Mouse (Mus musculus): ENCODE results near the gene Slc35g3. TPM values are rescaled to one million over a fixed set of nuclear protein-coding genes. Genes with fewer than 3 reads are reported as not detected.
"Not testable (repeated sequence)": the region's sequence is repeated elsewhere in the genome, so short reads cannot be mapped to it uniquely, and the experiment has no call there.

Gene Slc35g3
- polyA plus RNA-seq, 1 experiment: 0.07 TPM

GRCm38 (mm10) chr11:69754701-69755100 is 7.1 kb downstream of the Slc35g3 start:
- DNase-seq (ENCODE audit: low spot score): no peak

DNA sequence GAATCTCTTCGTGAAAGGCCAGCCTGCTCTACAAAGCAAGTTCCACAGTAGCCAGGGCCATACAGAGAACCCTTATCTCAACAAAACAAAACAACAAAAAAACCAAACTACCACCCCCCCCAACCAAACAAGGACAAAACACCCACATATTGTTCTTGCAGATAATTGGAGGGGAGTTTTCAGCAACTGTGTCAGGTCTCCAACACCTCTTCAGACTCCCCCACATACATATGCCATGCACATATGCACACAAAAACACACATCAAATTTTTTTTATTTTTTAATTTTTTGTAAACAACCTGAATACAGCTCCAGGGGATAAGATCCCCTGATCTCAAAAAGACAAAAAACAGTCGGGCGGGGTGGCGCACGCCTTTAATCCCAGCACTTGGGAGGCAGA is 7.5 kb downstream of the Slc35g3 start:
- DNase-seq (ENCODE audit: low spot score): no peak

GRCm38 (mm10) chr11:69752686-69753085 is 9.1 kb downstream of the Slc35g3 start:
- no peak for DNase-seq (ENCODE audit: low spot score)

DNA sequence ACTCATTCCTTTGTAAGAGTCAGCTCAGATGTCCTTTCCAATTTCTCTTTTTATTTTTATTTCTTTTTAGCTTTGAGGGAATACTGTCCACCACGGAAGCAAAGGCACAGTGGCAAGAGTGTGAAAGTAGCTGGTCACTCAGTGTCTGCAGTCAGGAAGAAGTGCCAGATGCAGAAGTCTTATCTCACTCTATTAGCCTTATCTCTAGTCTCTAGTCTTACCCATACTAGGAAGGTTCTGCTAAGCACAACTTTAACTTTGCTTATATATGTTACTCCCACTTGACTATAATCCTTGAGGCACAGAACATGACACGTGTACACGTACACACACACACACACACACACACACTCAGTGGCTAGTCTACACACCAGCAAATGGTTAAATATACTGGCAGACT is 10.1 kb downstream of the Slc35g3 start:
- DNase-seq (ENCODE audit: low spot score): no peak

- DNase-seq (ENCODE audit: low spot score): not testable (repeated sequence)
Measured at GRCm38 (mm10) chr11:69731408-69731807, 30.4 kb downstream of the Slc35g3 start.

DNA sequence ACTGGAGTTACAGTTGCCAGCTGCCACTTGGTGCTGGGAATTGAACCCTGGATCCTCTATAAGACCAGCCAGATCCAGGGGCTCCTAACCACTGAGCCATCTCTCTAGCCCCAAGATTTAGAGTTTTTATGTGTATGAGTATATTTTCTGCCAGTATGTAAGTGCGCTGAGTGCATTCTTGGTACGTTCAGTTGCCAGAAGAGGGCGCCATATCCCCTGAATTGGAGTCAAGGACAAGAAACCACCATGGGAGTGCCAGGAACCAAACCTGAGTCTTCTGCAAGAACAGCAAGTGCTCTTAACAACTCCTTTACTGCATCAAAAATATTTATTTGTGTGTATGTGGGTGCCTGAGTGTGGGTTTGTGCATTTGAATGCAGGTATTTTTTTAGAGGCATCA is 32.7 kb downstream of the Slc35g3 start:
- DNase-seq (ENCODE audit: low spot score): no peak

- DNase-seq (ENCODE audit: low spot score): no peak
Measured at GRCm38 (mm10) chr11:69725951-69726350, 35.8 kb downstream of the Slc35g3 start.

DNA sequence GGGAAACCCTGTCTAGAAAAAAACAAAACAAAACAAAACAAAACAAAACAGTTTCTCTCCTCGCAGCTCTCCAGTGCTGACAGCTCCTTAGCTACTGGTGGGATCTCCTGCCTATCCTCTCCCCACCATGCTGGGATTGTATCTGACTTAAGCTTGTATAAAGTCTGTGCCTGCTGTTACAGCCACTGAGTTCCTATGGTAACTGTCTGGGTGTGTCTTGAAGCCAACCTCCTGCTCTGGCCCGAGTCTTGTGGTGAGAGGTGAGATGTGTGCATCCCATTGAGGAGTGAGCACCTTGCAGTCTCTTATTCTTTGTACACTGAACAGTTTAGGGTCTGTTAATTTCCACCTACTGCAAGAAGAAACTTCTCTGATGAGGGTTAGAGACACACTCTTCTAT is 38.7 kb downstream of the Slc35g3 start:
- DNase-seq (ENCODE audit: low spot score): no peak

DNA sequence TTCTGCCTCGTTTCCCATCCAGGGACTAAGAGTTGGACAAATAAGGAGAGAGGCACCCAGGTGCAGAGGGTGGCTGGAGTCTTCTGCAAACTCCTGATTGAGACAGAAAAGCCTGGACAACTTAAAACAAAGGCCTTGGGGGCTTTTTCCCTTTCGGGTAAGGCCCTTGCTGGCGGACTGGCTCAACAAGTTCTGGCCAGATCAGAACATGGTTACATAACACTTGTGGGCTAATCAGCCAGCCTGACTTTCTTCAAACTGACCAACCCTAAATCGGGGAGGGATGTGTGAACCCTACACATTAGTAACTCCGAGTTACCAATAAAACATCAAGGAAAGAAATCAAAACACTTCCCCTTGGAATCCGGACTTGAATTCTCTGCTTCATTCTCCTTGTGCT is 40.9 kb downstream of the Slc35g3 start:
- DNase-seq (ENCODE audit: low spot score): no peak

- DNase-seq (ENCODE audit: low spot score): no peak
Measured at GRCm38 (mm10) chr11:69719423-69719822, 42.3 kb downstream of the Slc35g3 start.

DNA sequence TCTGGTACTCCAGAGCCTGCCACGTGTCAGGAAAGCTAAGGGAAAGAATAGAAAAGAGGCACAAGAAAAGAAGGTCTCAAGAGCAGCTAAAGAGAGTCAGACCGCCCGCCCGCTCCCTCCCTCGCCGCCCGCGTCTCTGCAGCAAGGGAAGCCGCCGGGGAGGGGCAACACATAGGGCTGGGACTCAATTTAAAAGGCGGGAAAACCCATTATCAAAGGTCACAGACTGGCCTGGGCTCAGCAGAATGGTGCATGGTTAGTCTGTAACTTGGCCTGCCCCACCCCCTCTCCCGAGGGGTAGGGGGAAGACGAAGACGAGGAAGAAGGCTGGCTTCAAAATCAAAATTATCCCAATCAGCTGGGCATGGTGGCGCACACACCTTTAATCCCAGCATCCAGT is 43.1 kb downstream of the Slc35g3 start:
- no peak for DNase-seq (ENCODE audit: low spot score)

- no peak for DNase-seq (ENCODE audit: low spot score)
Measured at GRCm38 (mm10) chr11:69716953-69717352, 44.8 kb downstream of the Slc35g3 start.

- no peak for DNase-seq (ENCODE audit: low spot score)
Measured at GRCm38 (mm10) chr11:69715929-69716328, 45.8 kb downstream of the Slc35g3 start.

- no peak for DNase-seq (ENCODE audit: low spot score)
Measured at GRCm38 (mm10) chr11:69715482-69715881, 46.3 kb downstream of the Slc35g3 start.

GRCm38 (mm10) chr11:69714636-69715329 is 47.0 kb downstream of the Slc35g3 start:
- no peak for DNase-seq (ENCODE audit: low spot score)

GRCm38 (mm10) chr11:69712954-69713672 is 48.7 kb downstream of the Slc35g3 start:
- no peak for DNase-seq (ENCODE audit: low spot score)

DNA sequence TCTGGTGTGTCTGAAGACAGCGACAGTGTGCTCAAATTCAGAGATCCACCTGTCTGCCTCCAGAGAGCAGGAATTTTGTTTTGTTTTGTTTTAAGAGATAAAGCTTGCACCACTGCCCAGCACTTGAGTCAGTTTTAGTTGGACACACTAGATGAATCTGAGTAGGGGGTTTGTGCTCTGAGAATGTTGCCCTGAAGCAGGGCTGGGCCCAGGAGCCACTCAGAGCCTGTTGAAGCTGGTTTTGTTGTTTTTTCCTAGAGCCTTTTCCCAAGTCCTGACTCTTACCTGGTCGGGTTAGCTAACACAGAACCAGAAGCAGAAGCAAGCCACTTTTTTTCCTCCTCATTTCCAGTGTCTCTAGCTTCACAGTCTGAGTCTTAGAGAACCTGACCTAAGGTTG is 50.7 kb downstream of the Slc35g3 start:
- no peak for DNase-seq (ENCODE audit: low spot score)

DNA sequence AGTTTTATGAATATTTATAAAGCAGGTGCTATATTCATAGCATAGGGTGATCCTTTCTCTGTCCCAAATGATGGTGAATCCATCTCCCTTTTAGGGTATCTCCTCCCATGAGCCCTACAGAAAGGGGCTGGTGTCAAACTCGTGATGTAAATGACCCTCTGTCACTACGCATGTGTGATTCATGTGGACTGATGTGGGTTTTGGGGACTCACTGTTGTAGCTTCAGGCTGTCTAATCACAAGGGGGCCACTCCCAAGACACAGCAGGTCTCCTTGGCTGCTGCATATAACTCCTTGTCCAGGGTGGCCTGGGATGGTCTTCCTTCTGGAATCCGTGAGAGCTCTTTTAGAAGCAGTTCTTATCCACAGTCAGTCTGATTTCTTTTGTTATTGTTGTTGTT is 51.3 kb downstream of the Slc35g3 start:
- DNase-seq (ENCODE audit: low spot score): no peak

Other genes with a start within 250 kb of the Slc35g3 start
- gene Dnah2, start 212.9 kb downstream of the Slc35g3 start, polyA plus RNA-seq (2012; rRNA removed): 0.19 and 0.22 TPM in 2 replicates
- 0.99 and 1.1 TPM in 2 replicates for gene Efnb3, start 201.8 kb downstream of the Slc35g3 start, polyA plus RNA-seq (2012; rRNA removed)
- 7.2 and 7.3 TPM in 2 replicates for gene Wrap53, start 181.7 kb downstream of the Slc35g3 start, polyA plus RNA-seq (2012; rRNA removed)
- 77.8 and 85.8 TPM in 2 replicates for gene Trp53, start 181.6 kb downstream of the Slc35g3 start, polyA plus RNA-seq (2012; rRNA removed)
- gene Atp1b2, start 156.0 kb downstream of the Slc35g3 start, polyA plus RNA-seq (2012; rRNA removed): 23.5 and 46.2 TPM in 2 replicates
- gene Shbg, start 144.1 kb downstream of the Slc35g3 start, polyA plus RNA-seq (2012; rRNA removed): not detected in 2 replicates
- gene Sat2, start 139.9 kb downstream of the Slc35g3 start, polyA plus RNA-seq (2012; rRNA removed): 18.4 and 19.5 TPM in 2 replicates
- 74.8 and 85.8 TPM in 2 replicates for gene Fxr2, start 129.0 kb downstream of the Slc35g3 start, polyA plus RNA-seq (2012; rRNA removed)
- 33.7 and 43.5 TPM in 2 replicates for gene Sox15, start 106.7 kb downstream of the Slc35g3 start, polyA plus RNA-seq (2012; rRNA removed)
- gene Mpdu1, start 99.3 kb downstream of the Slc35g3 start, polyA plus RNA-seq (2012; rRNA removed): 62.0 and 86.7 TPM in 2 replicates
- gene Cd68, start 95.8 kb downstream of the Slc35g3 start, polyA plus RNA-seq (2012; rRNA removed): 20.5 and 24.9 TPM in 2 replicates
- gene Eif4a1, start 89.5 kb downstream of the Slc35g3 start, polyA plus RNA-seq (2012; rRNA removed): 461 and 554 TPM in 2 replicates
- 83.4 and 108 TPM in 2 replicates for gene Senp3, start 79.9 kb downstream of the Slc35g3 start, polyA plus RNA-seq (2012; rRNA removed)
- gene Tnfsf13, start 76.2 kb downstream of the Slc35g3 start, polyA plus RNA-seq (2012; rRNA removed): 5.1 and 6.8 TPM in 2 replicates
- gene Tnfsf12, start 66.1 kb downstream of the Slc35g3 start, polyA plus RNA-seq (2012; rRNA removed): 85.4 and 87.0 TPM in 2 replicates
- 10.0 and 10.3 TPM in 2 replicates for gene Tnfsfm13, start 65.9 kb downstream of the Slc35g3 start, polyA plus RNA-seq (2012; rRNA removed)
- gene Polr2a, start 3.3 kb downstream of the Slc35g3 start, polyA plus RNA-seq (2012; rRNA removed): 9.4 and 24.4 TPM in 2 replicates
- gene Zbtb4, start 3.9 kb upstream of the Slc35g3 start, polyA plus RNA-seq (2012; rRNA removed): 35.6 and 46.1 TPM in 2 replicates
- 15.6 and 25.0 TPM in 2 replicates for gene Chrnb1, start 34.0 kb upstream of the Slc35g3 start, polyA plus RNA-seq (2012; rRNA removed)
- gene Fgf11, start 39.9 kb upstream of the Slc35g3 start, polyA plus RNA-seq (2012; rRNA removed): 6.3 and 7.2 TPM in 2 replicates
- 11.5 and 13.2 TPM in 2 replicates for gene Tmem102, start 43.7 kb upstream of the Slc35g3 start, polyA plus RNA-seq (2012; rRNA removed)
- not detected in 2 replicates for gene Gm39566, start 53.3 kb upstream of the Slc35g3 start, polyA plus RNA-seq (2012; rRNA removed)
- not detected in 2 replicates for gene Spem2, start 56.5 kb upstream of the Slc35g3 start, polyA plus RNA-seq (2012; rRNA removed)
- 0.55 and 0.71 TPM in 2 replicates for gene Spem1, start 60.2 kb upstream of the Slc35g3 start, polyA plus RNA-seq (2012; rRNA removed)
- 18.3 and 27.7 TPM in 2 replicates for gene Nlgn2, start 75.8 kb upstream of the Slc35g3 start, polyA plus RNA-seq (2012; rRNA removed)
- 202 and 261 TPM in 2 replicates for gene Tmem256, start 76.5 kb upstream of the Slc35g3 start, polyA plus RNA-seq (2012; rRNA removed)
- 104 and 110 TPM in 2 replicates for gene Plscr3, start 84.4 kb upstream of the Slc35g3 start, polyA plus RNA-seq (2012; rRNA removed)
- gene Tnk1, start 96.8 kb upstream of the Slc35g3 start, polyA plus RNA-seq (2012; rRNA removed): 15.2 and 15.4 TPM in 2 replicates
- gene Tmem95, start 116.0 kb upstream of the Slc35g3 start, polyA plus RNA-seq (2012; rRNA removed): not detected in 2 replicates
- 11.8 and 13.8 TPM in 2 replicates for gene Kctd11, start 119.4 kb upstream of the Slc35g3 start, polyA plus RNA-seq (2012; rRNA removed)
- 2.0 and 2.5 TPM in 2 replicates for gene Acap1, start 133.6 kb upstream of the Slc35g3 start, polyA plus RNA-seq (2012; rRNA removed)
- gene 2810408A11Rik, start 139.0 kb upstream of the Slc35g3 start, polyA plus RNA-seq (2012; rRNA removed): 1.1 and 1.3 TPM in 2 replicates
- gene Neurl4, start 139.1 kb upstream of the Slc35g3 start, polyA plus RNA-seq (2012; rRNA removed): 43.4 and 47.8 TPM in 2 replicates
- 56.3 and 63.2 TPM in 2 replicates for gene Gps2, start 151.9 kb upstream of the Slc35g3 start, polyA plus RNA-seq (2012; rRNA removed)
- 565 and 624 TPM in 2 replicates for gene Eif5a, start 160.0 kb upstream of the Slc35g3 start, polyA plus RNA-seq (2012; rRNA removed)
- gene Ybx2, start 173.8 kb upstream of the Slc35g3 start, polyA plus RNA-seq (2012; rRNA removed): 3.7 and 6.2 TPM in 2 replicates
- 146 and 167 TPM in 2 replicates for gene Slc2a4, start 186.2 kb upstream of the Slc35g3 start, polyA plus RNA-seq (2012; rRNA removed)
- gene Cldn7, start 202.8 kb upstream of the Slc35g3 start, polyA plus RNA-seq (2012; rRNA removed): 67.1 and 69.1 TPM in 2 replicates
- 82.0 and 95.4 TPM in 2 replicates for gene Ctdnep1, start 219.2 kb upstream of the Slc35g3 start, polyA plus RNA-seq (2012; rRNA removed)
- 57.6 and 61.4 TPM in 2 replicates for gene Elp5, start 220.5 kb upstream of the Slc35g3 start, polyA plus RNA-seq (2012; rRNA removed)
- gene Gabarap, start 229.2 kb upstream of the Slc35g3 start, polyA plus RNA-seq (2012; rRNA removed): 374 and 440 TPM in 2 replicates
- gene Phf23, start 233.8 kb upstream of the Slc35g3 start, polyA plus RNA-seq (2012; rRNA removed): 35.8 and 36.4 TPM in 2 replicates
- 11.9 and 16.7 TPM in 2 replicates for gene Dvl2, start 238.6 kb upstream of the Slc35g3 start, polyA plus RNA-seq (2012; rRNA removed)

Measured in urinary bladder, adult 2 months (tissue).